Mouse (Mus musculus) liver, adult 2 months (tissue): Measurements from ENCODE around the gene Tmbim6.

Experiments used
- CTCF ChIP-seq: fragments of 200-500 bp; IDR thresholded peaks from 2 replicates; pipeline ENCODE4 v1.5.1; 2011; ENCODE audit warnings: low read depth, low read length, control low read depth
- POLR2A ChIP-seq: fragments of 200-500 bp; IDR thresholded peaks from 2 replicates; pipeline ENCODE4 v1.6.1; 2011; ENCODE audit warnings: low read length, control low read depth; ENCODE audit not compliant: insufficient read depth; ENCODE audit errors: extremely low read depth

GRCm38 (mm10) chr15:99455415-99455814, 62.7 kb downstream of the Tmbim6 start:
- TF ChIP-seq POLR2A (no peak), CTCF (no peak)
